Mouse (Mus musculus) spleen, adult 2 months (tissue): ENCODE measurements around the gene Col8a2. TPM values are rescaled to one million over a fixed set of nuclear protein-coding genes. Genes with fewer than 3 reads are reported as not detected.

Experiments
- DNase-seq, 2 experiments: peaks; one replicate each; pipeline versions ENCODE4 v3.0.0 to v3.0.0-alpha.2; 2012 to 2021; ENCODE audit warnings: low spot score in 2 of 2, low read depth in 1 of 2
- H3K27ac ChIP-seq: fragments of 200-500 bp; 2 replicates; pipeline ENCODE4 v1.5.1; 2012; ENCODE audit warnings: low read length, inconsistent platforms; ENCODE audit not compliant: insufficient read depth
- H3K27me3 ChIP-seq: fragments of 200-500 bp; 2 replicates; pipeline ENCODE4 v1.6.1; 2012; ENCODE audit warnings: mild to moderate bottlenecking, moderate library complexity, low read length, inconsistent platforms; ENCODE audit not compliant: control insufficient read depth, insufficient read depth
- H3K36me3 ChIP-seq: fragments of 200-500 bp; 2 replicates; pipeline ENCODE4 v1.6.1; 2012; ENCODE audit warnings: mild to moderate bottlenecking, low read length, inconsistent platforms; ENCODE audit not compliant: control insufficient read depth, insufficient read depth
- H3K4me1 ChIP-seq: fragments of 200-500 bp; 2 replicates; pipeline ENCODE4 v1.6.1; 2011; ENCODE audit warnings: inconsistent platforms; ENCODE audit not compliant: control insufficient read depth, insufficient read depth, insufficient read length
- H3K4me3 ChIP-seq: fragments of 200-500 bp; 2 replicates; pipeline ENCODE4 v1.5.1; 2011; ENCODE audit warnings: mild to moderate bottlenecking, inconsistent platforms; ENCODE audit not compliant: insufficient read depth, insufficient read length; ENCODE audit errors: extremely low read depth
- CTCF ChIP-seq: fragments of 200-500 bp; IDR thresholded peaks from 2 replicates; pipeline ENCODE4 v1.5.1; 2011; ENCODE audit warnings: mild to moderate bottlenecking, inconsistent platforms; ENCODE audit not compliant: insufficient read depth, insufficient read length, insufficient replicate concordance; ENCODE audit errors: extremely low read depth
- POLR2A ChIP-seq: fragments of 200-500 bp; IDR thresholded peaks from 2 replicates; pipeline ENCODE4 v1.6.1; 2011; ENCODE audit warnings: low read depth, low read length, inconsistent platforms
- WGBS: fragments of 180-500 bp; shearing (Covaris S2); methylation state at CpG from one replicate; pipeline ENCODE4 v1.1.7; 2018; 5-methylcytosine and 5-hydroxymethylcytosine counted together
- polyA plus RNA-seq: library from polyadenylated mRNA; depleted of rRNA; stranded (reverse); fragments of >200 nt; gene quantifications from 2 replicates; pipeline ENCODE4 v1.2.3, GENCODE M21; 2012; rRNA removed

The Col8a2 gene
- polyA plus RNA-seq, 1 experiment, result 3.2 TPM

DNA sequence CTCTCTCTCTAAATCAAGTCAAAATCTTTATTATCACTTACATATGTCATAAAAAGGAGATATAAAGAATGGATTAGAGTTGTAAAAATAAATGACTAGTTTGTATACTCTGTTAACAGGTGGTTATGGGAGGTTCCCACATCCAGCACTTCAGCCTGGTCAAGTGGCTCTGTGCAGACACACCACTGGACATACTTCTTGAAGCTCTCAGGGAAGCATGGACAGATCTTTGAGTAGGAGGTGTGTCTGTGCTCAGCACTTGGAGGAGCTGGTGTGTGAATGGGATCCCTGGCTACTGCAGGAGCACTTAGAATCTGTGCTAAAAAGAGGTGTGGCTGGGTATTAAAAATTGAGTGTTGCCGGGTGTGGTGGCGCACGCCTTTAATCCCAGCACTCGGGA lies 43.7 kb downstream of the Col8a2 start:
- H3K27ac ChIP-seq, result no peak overlapping the region

GRCm38 (mm10) chr4:126331751-126332150 lies 45.2 kb downstream of the Col8a2 start:
- 78% methylated on average over 1 of the region's 1 CpGs for WGBS
- H3K27me3 ChIP-seq, result no peaks in the 10 kb centered on the region
- H3K36me3 ChIP-seq, result no peaks in the 10 kb centered on the region; the same call in 1 of the 2 replicates
- no peak for DNase-seq
- no peak for TF ChIP-seq CTCF
- TF ChIP-seq POLR2A, result no peak
- no peaks in the 10 kb centered on the region for H3K4me1 ChIP-seq
- no peak overlapping the region for H3K27ac ChIP-seq
- H3K4me3 ChIP-seq, result no peak overlapping the region

More for the DNA sequence above, 43.7 kb downstream of the Col8a2 start:
- H3K4me3 ChIP-seq, result no peak overlapping the region
- H3K27me3 ChIP-seq, result no peaks in the 10 kb centered on the region
- DNase-seq, result no peak
- no peaks in the 10 kb centered on the region for H3K4me1 ChIP-seq
- TF ChIP-seq CTCF, result no peak
- no peak for TF ChIP-seq POLR2A
- H3K36me3 ChIP-seq, result no peaks in the 10 kb centered on the region; the same call in 1 of the 2 replicates
- WGBS, result 95% methylated on average over 4 of the region's 4 CpGs

DNA sequence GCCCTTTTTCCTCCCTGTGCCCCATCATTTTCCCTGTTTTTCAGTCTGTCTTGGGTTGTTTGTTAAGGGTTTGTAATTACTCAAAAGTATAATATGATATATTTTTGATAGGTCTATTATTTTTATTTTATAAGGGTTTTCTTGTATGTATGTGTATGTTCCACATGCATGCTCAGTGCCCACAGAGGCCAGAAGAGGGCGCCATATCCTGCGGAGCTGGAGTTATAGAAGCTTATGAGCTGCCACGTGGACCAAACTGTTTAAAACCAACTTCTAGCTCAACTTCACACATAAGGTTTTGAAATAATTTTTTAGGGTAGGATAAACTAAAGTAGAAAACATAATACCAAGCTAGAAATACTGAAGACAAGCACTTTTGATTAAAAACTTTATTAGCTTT lies 45.8 kb downstream of the Col8a2 start:
- TF ChIP-seq POLR2A (no peak), CTCF (no peak)
- Histone ChIP-seq H3K27me3 (no peaks in the 10 kb centered on the region), H3K4me1 (no peaks in the 10 kb centered on the region), H3K27ac (no peak overlapping the region), H3K4me3 (no peak overlapping the region), H3K36me3 (no peaks in the 10 kb centered on the region; the same call in 1 of the 2 replicates)
- WGBS, result 66% methylated on average over 3 of the region's 3 CpGs
- DNase-seq, result no peak

DNA sequence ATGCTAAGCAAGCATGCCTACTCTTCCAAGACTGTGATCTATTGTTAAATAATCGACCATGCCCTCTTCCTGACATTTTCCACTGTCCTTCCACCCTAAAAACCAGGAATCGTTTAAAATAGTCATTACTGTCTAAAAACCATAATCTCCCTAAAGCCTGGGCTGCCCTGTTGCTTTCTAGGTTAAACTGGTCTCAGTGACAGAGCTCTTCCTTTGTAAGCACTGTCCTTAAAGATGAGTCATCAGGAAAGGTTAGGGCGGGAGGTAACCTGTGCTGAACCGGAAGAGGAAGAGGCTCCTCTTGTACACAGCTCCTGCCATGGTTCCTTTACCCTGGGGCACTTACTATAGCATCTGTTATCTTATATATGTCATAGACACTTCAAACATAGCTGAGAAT lies 52.9 kb downstream of the Col8a2 start:
- no peak for TF ChIP-seq POLR2A
- TF ChIP-seq CTCF, result no peak
- no peaks in the 10 kb centered on the region for H3K4me1 ChIP-seq
- WGBS, result 57% methylated on average over 4 of the region's 4 CpGs
- DNase-seq, result no peak
- no peaks in the 10 kb centered on the region for H3K27me3 ChIP-seq
- H3K27ac ChIP-seq, result no peak overlapping the region
- peaks cover 2% of the 10 kb centered on the region; the same call in 1 of the 2 replicates for H3K36me3 ChIP-seq
- no peak overlapping the region for H3K4me3 ChIP-seq

- H3K27me3 ChIP-seq, result no peaks in the 10 kb centered on the region
- no peaks in the 10 kb centered on the region for H3K4me1 ChIP-seq
- peaks cover 14% of the 10 kb centered on the region for H3K36me3 ChIP-seq
- H3K27ac ChIP-seq, result no peak overlapping the region
- TF ChIP-seq CTCF, result no peak
- TF ChIP-seq POLR2A, result no peak
- H3K4me3 ChIP-seq, result no peak overlapping the region
- no peak for DNase-seq
- 83% methylated on average over 4 of the region's 4 CpGs for WGBS
These were observed 56.9 kb downstream of the Col8a2 start for GRCm38 (mm10) chr4:126343451-126343850.

- TF ChIP-seq CTCF (no peak), POLR2A (no peak)
- Histone ChIP-seq H3K27me3 (no peaks in the 10 kb centered on the region), H3K4me1 (no peaks in the 10 kb centered on the region), H3K4me3 (no peak overlapping the region), H3K27ac (no peak overlapping the region), H3K36me3 (peaks cover 6% of the 10 kb centered on the region; the same call in 1 of the 2 replicates)
- WGBS, result 95% methylated on average over 1 of the region's 1 CpGs
- no peak for DNase-seq
These were observed 73.5 kb downstream of the Col8a2 start for GRCm38 (mm10) chr4:126360069-126360468.

Other genes starting within 250 kb of the Col8a2 start
- 33.6 and 66.2 TPM in 2 replicates for gene Mrps15, start 239.9 kb upstream of the Col8a2 start, polyA plus RNA-seq
- gene Oscp1, start 228.2 kb upstream of the Col8a2 start, polyA plus RNA-seq, result 0.35 and 0.46 TPM in 2 replicates
- gene Lsm10, start 190.2 kb upstream of the Col8a2 start, polyA plus RNA-seq, result 22.2 and 25.7 TPM in 2 replicates
- gene Stk40, start 182.8 kb upstream of the Col8a2 start, polyA plus RNA-seq, result 19.4 and 21.0 TPM in 2 replicates
- gene Eva1b, start 139.0 kb upstream of the Col8a2 start, polyA plus RNA-seq, result 57.5 and 89.5 TPM in 2 replicates
- gene Sh3d21, start 123.3 kb upstream of the Col8a2 start, polyA plus RNA-seq, result 0.34 and 0.54 TPM in 2 replicates
- 51.1 and 53.0 TPM in 2 replicates for gene Thrap3, start 84.0 kb upstream of the Col8a2 start, polyA plus RNA-seq
- gene Map7d1, start 30.4 kb upstream of the Col8a2 start, polyA plus RNA-seq, result 46.3 and 60.2 TPM in 2 replicates
- 23.6 and 25.7 TPM in 2 replicates for gene Trappc3, start 24.5 kb upstream of the Col8a2 start, polyA plus RNA-seq
- gene Adprhl2, start 34.9 kb downstream of the Col8a2 start, polyA plus RNA-seq, result 44.3 and 65.3 TPM in 2 replicates
- gene Tekt2, start 38.9 kb downstream of the Col8a2 start, polyA plus RNA-seq, result 1.7 and 2.0 TPM in 2 replicates
- 12.6 and 14.8 TPM in 2 replicates for gene Ago3, start 142.8 kb downstream of the Col8a2 start, polyA plus RNA-seq
- gene Ago1, start 181.8 kb downstream of the Col8a2 start, polyA plus RNA-seq, result 19.8 and 20.1 TPM in 2 replicates
- 1.0 TPM in 2 replicates for gene Ago4, start 246.7 kb downstream of the Col8a2 start, polyA plus RNA-seq